Mouse (Mus musculus) heart, adult 2 months (tissue): ENCODE measurements around the gene Kctd5.

ENCODE experiments used
- CTCF ChIP-seq: fragments of 200-600 bp; IDR thresholded peaks from 2 replicates; pipeline ENCODE4 v1.8.1; 2022; ENCODE audit warnings: antibody characterized with exemption, mild to moderate bottlenecking, moderate library complexity
- EP300 ChIP-seq: fragments of 200-500 bp; IDR thresholded peaks from 2 replicates; pipeline ENCODE4 v1.6.1; 2011; ENCODE audit warnings: low read depth, low read length, control low read depth; ENCODE audit not compliant: insufficient read depth

DNA sequence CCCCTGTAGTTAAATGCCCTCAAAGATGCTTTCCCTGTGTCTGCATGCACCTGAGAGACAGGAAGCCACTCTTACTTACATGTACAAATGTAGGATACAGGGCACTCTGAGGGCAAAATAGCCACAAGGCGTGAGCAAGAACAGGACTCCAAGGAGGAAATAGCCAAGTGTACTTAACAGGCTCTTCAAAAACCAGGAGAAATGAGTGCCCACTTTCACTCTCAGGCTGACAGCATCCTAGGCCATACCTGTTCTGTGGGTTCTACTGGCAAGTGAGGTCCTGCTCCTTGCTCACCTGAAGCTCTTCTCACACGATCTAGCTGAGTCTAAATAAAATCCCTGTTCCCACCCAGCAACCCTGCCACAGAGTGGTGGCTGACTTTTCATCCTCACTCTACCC lies 3.8 kb upstream of the Kctd5 start:
- no peak for TF ChIP-seq CTCF
- no peak for TF ChIP-seq EP300
